Mouse (Mus musculus) stomach, postnatal 0 days (tissue): ENCODE measurements around the gene Papss2. TPM values are rescaled to one million over a fixed set of nuclear protein-coding genes. Genes with fewer than 3 reads are reported as not detected.
"Not testable (repeated sequence)": the region's sequence is repeated elsewhere in the genome, so short reads cannot be mapped to it uniquely, and the experiment has no call there.

Experiments used
- ATAC-seq: fragments of 200-750 bp; cut with Nextera tagmentation; 2 replicates; pipeline ENCODE4 v1.8.0; 2017; ENCODE audit not compliant: low FRiP score, low TSS enrichment
- DNase-seq: peaks from one replicate; pipeline ENCODE4 v3.0.0-alpha.2; 2016; ENCODE audit warnings: low spot score
- H3K27ac ChIP-seq: fragments of 300-500 bp; sonication (generic); replicated peaks from 2 replicates; pipeline ENCODE4 v1.5.1; 2014; ENCODE audit warnings: mild to moderate bottlenecking, control low read depth
- H3K27me3 ChIP-seq: fragments of 300-500 bp; sonication (generic); 2 replicates; pipeline ENCODE4 v1.6.1; 2014; ENCODE audit warnings: low read length; ENCODE audit not compliant: control insufficient read depth, insufficient read depth
- H3K36me3 ChIP-seq: fragments of 300-500 bp; sonication (generic); 2 replicates; pipeline ENCODE4 v1.6.1; 2014; ENCODE audit warnings: low read length, mixed read lengths; ENCODE audit not compliant: control insufficient read depth, insufficient read depth
- H3K4me1 ChIP-seq: fragments of 300-500 bp; sonication (generic); replicated peaks from 2 replicates; pipeline ENCODE4 v1.6.1; 2014; ENCODE audit warnings: antibody characterized with exemption; ENCODE audit not compliant: control insufficient read depth, insufficient read depth
- H3K4me2 ChIP-seq: fragments of 300-500 bp; sonication (generic); replicated peaks from 2 replicates; pipeline ENCODE4 v1.6.1; 2014; ENCODE audit warnings: low read depth, mild to moderate bottlenecking, control low read depth, moderate library complexity
- H3K4me3 ChIP-seq: fragments of 300-500 bp; sonication (generic); 2 replicates; pipeline ENCODE4 v1.5.1; 2014; ENCODE audit warnings: low read depth, low read length, control low read depth
- H3K9ac ChIP-seq: fragments of 300-500 bp; sonication (generic); 2 replicates; pipeline ENCODE4 v1.6.1; 2014; ENCODE audit warnings: mild to moderate bottlenecking, low read length, control low read depth, mixed read lengths
- H3K9me3 ChIP-seq: fragments of 300-500 bp; sonication (generic); 2 replicates; pipeline ENCODE4 v1.6.1; 2016; ENCODE audit warnings: low read length; ENCODE audit not compliant: control insufficient read depth
- CTCF ChIP-seq: IDR thresholded peaks from 2 replicates; pipeline ENCODE4 v1.5.1; 2016; ENCODE audit warnings: antibody characterized with exemption, low read depth, mild to moderate bottlenecking, moderate library complexity
- EP300 ChIP-seq: optimal IDR thresholded peaks from 2 replicates; pipeline ENCODE3; 2016; ENCODE audit warnings: antibody characterized with exemption
- WGBS: fragments of 180-500 bp; shearing (Covaris S2); extraction: QIAGEN DNeasy Blood & Tissue Kit; methylation state at CpG from one replicate; pipeline ENCODE4 v1.1.7; 2014; 5-methylcytosine and 5-hydroxymethylcytosine counted together
- polyA plus RNA-seq: library from polyadenylated mRNA; unstranded; fragments of >200 nt; fragmentation: Nextera tagmentation; extraction: Ambion mirVana; gene quantifications from 2 replicates; pipeline ENCODE4 v1.2.1, GENCODE M21; 2015

Gene Papss2
- polyA plus RNA-seq, 1 experiment from 2014 or later = 20.8 TPM

DNA sequence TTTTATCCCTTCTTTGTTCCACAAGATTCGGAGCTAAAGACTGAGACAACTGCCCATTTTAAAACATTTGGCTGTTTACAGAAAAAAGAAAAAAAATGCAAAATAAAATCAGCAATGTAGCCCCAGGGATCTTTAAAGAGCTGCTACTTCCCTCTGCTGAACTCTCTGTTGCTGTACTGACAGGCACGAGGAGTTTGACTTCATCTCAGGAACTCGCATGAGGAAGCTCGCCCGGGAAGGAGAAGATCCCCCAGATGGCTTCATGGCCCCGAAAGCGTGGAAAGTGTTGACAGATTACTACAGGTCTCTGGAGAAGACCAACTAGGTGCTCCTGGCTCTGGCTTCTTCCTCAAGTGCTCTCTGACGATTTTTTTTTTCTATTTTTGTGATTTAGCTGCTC, 69.7 kb downstream of the Papss2 start:
- no peak for ATAC-seq
- no peak for DNase-seq
- H3K4me3 ChIP-seq = no peak overlapping the region
- no peaks in the 10 kb centered on the region for H3K36me3 ChIP-seq
- H3K27ac ChIP-seq = no peak overlapping the region
- H3K9me3 ChIP-seq = no peaks in the 10 kb centered on the region
- no peak overlapping the region for H3K9ac ChIP-seq
- WGBS = 73% methylated on average over 8 of the region's 8 CpGs
- H3K4me2 ChIP-seq = no peak overlapping the region
- no peaks in the 10 kb centered on the region for H3K4me1 ChIP-seq
- H3K27me3 ChIP-seq = no peaks in the 10 kb centered on the region
- TF ChIP-seq EP300 (no peak), CTCF (no peak)

DNA sequence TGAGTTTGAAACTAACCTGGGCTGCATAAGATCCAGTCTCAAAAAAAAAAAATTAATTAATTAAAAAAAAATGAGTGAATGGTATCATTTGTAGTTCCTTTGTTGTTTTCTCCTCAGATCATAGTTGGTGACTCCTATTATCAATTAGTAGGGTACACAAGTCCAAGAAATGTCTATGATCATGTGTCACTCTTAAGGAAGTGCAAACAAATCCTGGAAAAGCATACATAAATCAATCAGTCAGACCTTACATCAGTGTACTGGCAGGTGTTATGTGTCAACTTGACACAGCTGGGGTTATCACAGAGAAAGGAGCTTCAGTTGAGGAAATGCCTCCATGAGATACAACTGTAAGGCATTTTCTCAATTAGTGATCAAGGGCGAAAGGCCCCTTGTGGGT, 72.2 kb downstream of the Papss2 start:
- not testable (repeated sequence) for DNase-seq, H3K4me1 ChIP-seq, H3K9ac ChIP-seq, H3K4me3 ChIP-seq, H3K9me3 ChIP-seq, H3K27me3 ChIP-seq, H3K36me3 ChIP-seq, H3K4me2 ChIP-seq, H3K27ac ChIP-seq
- peak; percentile 63; the same call in 1 of the 2 replicates for ATAC-seq
- 91% methylated on average over 1 of the region's 1 CpGs for WGBS

DNA sequence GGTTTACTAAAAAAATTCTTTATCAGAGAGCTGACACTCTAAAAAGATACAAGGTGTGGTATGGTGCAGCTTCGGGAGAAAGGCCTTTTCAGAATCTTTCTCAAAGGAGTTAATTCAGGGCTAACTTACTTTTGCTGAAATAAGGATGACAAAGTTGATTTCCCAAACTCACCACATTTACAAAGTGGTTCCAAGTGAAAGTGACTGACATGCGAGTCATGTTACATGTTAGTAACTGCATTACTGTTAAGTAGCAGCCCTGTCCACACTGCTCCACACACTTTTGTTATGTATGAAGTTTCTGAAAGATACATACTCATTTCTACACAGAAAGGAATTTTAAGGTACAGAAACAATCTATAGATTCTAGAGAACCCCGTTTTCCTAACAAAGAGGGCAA, 80.2 kb downstream of the Papss2 start:
- Histone ChIP-seq H3K4me1 (no peaks in the 10 kb centered on the region), H3K4me2 (no peak overlapping the region), H3K27me3 (no peaks in the 10 kb centered on the region), H3K9ac (no peak overlapping the region), H3K9me3 (no peaks in the 10 kb centered on the region), H3K4me3 (no peak overlapping the region), H3K36me3 (no peaks in the 10 kb centered on the region), H3K27ac (no peak overlapping the region)
- DNase-seq = no peak
- WGBS = 82% methylated on average over 3 of the region's 3 CpGs
- TF ChIP-seq EP300 (no peak), CTCF (no peak)
- ATAC-seq = no peak

DNA sequence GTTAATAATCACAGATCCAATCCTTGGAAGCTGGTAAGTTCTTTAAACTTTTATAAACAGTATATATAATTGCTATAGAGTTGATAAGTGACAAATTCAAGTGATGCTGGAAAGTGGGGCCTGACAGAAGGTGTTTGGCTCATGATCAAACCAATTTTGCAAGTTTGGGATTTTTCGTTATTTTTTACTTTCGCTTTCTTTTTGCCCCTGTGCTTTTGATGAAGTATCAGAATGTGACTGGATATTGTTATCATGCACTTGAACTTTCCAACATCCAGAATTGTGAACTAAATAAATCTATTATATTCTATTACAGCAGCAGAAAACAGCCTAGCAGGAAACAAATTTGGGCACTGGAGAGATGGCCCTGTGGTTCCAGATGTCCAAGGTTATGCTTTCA, 85.3 kb downstream of the Papss2 start:
- TF ChIP-seq CTCF (no peak), EP300 (no peak)
- H3K27me3 ChIP-seq = no peaks in the 10 kb centered on the region
- no peak for DNase-seq
- WGBS = 81% methylated on average over 2 of the region's 2 CpGs
- peaks cover 5% of the 10 kb centered on the region; the same call in 1 of the 2 replicates for H3K36me3 ChIP-seq
- ATAC-seq = no peak
- no peaks in the 10 kb centered on the region for H3K4me1 ChIP-seq
- no peak overlapping the region for H3K4me3 ChIP-seq
- no peak overlapping the region for H3K4me2 ChIP-seq
- H3K9ac ChIP-seq = no peak overlapping the region
- no peak overlapping the region for H3K27ac ChIP-seq
- H3K9me3 ChIP-seq = no peaks in the 10 kb centered on the region

- H3K4me2 ChIP-seq = no peak overlapping the region
- ATAC-seq (no peak), DNase-seq (no peak)
- WGBS = 89% methylated on average over 5 of the region's 5 CpGs
- H3K27me3 ChIP-seq = no peaks in the 10 kb centered on the region
- H3K36me3 ChIP-seq = peaks cover 5% of the 10 kb centered on the region; the same call in 1 of the 2 replicates
- no peaks in the 10 kb centered on the region for H3K9me3 ChIP-seq
- no peaks in the 10 kb centered on the region for H3K4me1 ChIP-seq
- H3K9ac ChIP-seq = no peak overlapping the region
- no peak overlapping the region for H3K4me3 ChIP-seq
- H3K27ac ChIP-seq = no peak overlapping the region
- TF ChIP-seq CTCF = no peak
- TF ChIP-seq EP300 = no peak
These were observed 87.5 kb downstream of the Papss2 start for GRCm38 (mm10) chr19:32683081-32683480.

- WGBS = 86% methylated on average over 5 of the region's 5 CpGs
- Histone ChIP-seq H3K4me3 (no peak overlapping the region), H3K36me3 (peaks cover 3% of the 10 kb centered on the region; the same call in 1 of the 2 replicates), H3K4me1 (no peaks in the 10 kb centered on the region), H3K9me3 (no peaks in the 10 kb centered on the region), H3K27me3 (no peaks in the 10 kb centered on the region), H3K27ac (no peak overlapping the region), H3K9ac (no peak overlapping the region), H3K4me2 (no peak overlapping the region)
- TF ChIP-seq CTCF (no peak), EP300 (no peak)
- DNase-seq (no peak), ATAC-seq (no peak)
These were observed 92.1 kb downstream of the Papss2 start for GRCm38 (mm10) chr19:32687721-32688120.

DNA sequence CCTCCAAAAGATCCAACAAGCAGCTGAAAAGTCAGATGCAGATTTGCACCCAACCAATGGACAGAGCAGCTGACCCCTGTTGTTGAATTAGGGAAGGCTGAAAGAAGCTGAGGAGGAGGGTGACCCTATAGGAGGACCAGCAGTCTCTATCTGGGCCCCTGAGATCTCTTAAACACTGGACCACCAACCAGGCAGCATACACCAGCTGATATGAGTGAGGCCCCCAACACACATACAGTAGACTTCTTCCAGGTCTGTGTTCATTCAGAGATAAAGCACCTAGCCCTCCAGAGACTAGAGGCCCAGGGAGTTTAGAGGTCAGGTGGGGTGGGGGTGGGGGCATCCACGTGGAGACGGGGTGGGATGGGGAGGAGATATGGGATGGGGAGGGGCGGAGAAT, 92.6 kb downstream of the Papss2 start:
- H3K27ac ChIP-seq, H3K27me3 ChIP-seq, ATAC-seq, H3K4me3 ChIP-seq, H3K4me2 ChIP-seq, H3K9ac ChIP-seq, DNase-seq, H3K36me3 ChIP-seq, H3K4me1 ChIP-seq, H3K9me3 ChIP-seq: not testable (repeated sequence)
- WGBS = 71% methylated on average over 3 of the region's 3 CpGs
